Mouse (Mus musculus): ENCODE data around the gene Sun1. TPM values are rescaled to one million over a fixed set of nuclear protein-coding genes. Genes with fewer than 3 reads are reported as not detected.

Gene Sun1
- total RNA-seq, 2 experiments from 2014 or later: 98.7 to 116 TPM

- intact Hi-C loops (cut with DNase I): no loop called here
- no peak for DNase-seq (ENCODE audit: low spot score in 2 of 2)
These were observed 40.8 kb downstream of the Sun1 start for GRCm38 (mm10) chr5:139241022-139241761.

- intact Hi-C loops (cut with DNase I): no loop called here
- DNase-seq (ENCODE audit: low spot score in 2 of 2): no peak
These were observed 42.9 kb downstream of the Sun1 start for GRCm38 (mm10) chr5:139243384-139243783.

DNA sequence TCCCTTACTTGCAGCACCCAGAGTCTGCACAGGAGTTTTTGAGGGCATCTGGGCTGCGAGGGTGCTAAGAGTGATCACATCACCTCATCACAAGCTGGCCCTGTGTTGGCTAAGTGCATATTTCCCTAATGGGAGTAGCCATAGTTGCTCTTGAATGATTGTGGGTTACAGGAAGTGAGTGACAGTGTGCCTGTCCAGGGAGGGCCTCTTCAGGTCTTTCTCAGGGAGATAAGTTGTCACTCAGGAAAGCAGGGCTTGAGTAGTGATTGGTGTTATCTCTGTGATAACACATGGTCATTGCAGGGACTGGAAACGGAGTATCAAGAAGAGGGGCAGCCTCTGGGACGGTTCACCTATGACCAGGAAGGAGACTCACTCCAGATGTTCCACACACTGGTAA is 47.3 kb downstream of the Sun1 start:
- no peak for DNase-seq (ENCODE audit: low spot score in 2 of 2)
- intact Hi-C loops (cut with DNase I): no loop called here

DNA sequence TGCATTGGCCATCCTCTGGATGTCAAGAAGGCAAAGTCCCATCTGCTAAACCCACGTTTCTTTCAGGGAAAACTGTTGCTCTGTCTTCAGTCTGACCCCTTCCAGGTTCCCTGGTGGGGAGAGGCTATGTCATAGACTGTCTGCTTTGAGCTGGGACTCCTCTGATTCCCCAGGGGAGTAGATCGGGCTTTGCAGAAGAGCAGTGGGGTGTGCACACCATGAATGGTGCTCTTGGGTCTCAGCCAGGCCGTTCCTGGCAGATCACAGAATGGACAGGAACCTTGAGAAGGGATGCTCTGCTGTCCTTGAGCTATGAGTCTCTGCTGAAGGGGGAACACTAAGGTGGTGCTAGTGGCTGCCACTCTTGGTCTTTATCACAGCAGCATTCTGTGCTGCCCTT is 48.4 kb downstream of the Sun1 start:
- DNase-seq (ENCODE audit: low spot score in 2 of 2): no peak
- intact Hi-C loops (cut with DNase I): no loop called here

- intact Hi-C loops (cut with DNase I): no loop called here
- DNase-seq (ENCODE audit: low spot score in 2 of 2): no peak
These were observed 50.8 kb downstream of the Sun1 start for GRCm38 (mm10) chr5:139251279-139251678.

- intact Hi-C loops (cut with DNase I): no loop called here
- no peak for DNase-seq (ENCODE audit: low spot score in 2 of 2)
These were observed 51.3 kb downstream of the Sun1 start for GRCm38 (mm10) chr5:139251736-139252080.

DNA sequence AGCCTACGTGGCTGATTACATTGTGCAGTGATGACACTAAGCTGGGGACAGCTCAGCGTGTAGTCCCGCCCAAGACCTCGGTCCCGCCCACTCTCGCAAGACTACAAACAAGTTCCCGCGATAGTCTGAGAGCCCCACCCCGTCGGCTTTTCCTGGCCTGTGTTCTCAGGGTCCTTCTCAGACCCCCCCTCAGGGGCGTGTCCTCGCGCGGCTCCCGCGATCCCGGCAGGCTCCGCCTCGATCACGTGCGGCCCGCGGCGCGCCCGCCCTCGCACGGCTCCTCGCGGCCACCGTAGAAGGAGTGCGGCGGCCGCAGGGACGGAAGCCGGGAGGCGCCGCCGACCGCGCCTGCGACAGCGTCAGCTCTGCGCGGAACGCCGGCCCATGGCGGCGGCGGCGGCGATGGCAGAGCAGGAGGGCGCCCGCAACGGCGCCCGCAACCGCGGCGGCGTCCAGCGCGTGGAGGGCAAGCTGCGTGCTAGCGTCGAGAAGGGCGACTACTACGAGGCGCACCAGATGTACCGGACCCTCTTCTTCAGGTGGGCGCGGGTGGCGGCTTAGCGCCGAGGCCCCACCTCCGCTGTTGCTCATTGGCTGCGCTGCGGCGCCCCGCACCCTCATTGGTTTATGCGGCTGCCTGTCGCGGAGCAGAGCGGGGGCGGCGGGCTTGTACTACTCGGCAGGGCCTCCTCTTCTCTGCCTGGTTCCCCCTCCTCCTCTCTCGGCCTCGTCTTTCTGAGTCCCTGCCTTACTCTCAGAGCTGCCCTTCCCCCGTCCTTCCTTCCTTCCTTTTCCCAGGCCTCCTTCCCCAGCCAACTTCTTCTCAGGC is 51.9 kb downstream of the Sun1 start, which contains the start of gene Get4:
TSS of gene Get4 (plus strand) at position 244 of the 829 bp plus-strand sequence.
- intact Hi-C loops (cut with DNase I): no loop called here
- DNase-seq (ENCODE audit: low spot score in 2 of 2): peak; percentile 98 to 100

- DNase-seq (ENCODE audit: low spot score in 2 of 2): no peak
- intact Hi-C loops (cut with DNase I): no loop called here
These were observed 52.4 kb downstream of the Sun1 start for GRCm38 (mm10) chr5:139252910-139253245.

DNA sequence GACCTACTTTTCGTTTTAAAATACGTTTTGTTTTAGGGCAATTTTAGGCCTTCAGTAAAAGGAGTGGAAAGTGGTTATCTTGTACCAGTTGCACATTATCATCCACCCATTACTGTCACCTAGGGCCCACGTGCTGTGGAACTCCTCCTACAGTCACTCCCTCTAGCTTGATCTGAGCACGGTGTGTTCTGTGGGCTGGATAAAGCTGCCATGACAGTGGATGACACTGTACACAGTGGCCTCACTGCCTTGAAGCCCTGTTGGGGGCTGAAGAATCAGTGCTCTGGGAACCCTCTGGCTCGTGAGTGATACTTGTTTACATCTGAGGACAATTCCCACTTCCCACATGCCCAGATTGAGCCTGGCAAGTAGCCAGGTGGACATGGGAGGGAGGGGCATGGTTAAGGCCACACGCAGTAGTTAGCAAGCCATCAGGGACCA is 52.9 kb downstream of the Sun1 start:
- peak; percentile 31 to 58 for DNase-seq (ENCODE audit: low spot score in 2 of 2)
- intact Hi-C loops (cut with DNase I): no loop called here

DNA sequence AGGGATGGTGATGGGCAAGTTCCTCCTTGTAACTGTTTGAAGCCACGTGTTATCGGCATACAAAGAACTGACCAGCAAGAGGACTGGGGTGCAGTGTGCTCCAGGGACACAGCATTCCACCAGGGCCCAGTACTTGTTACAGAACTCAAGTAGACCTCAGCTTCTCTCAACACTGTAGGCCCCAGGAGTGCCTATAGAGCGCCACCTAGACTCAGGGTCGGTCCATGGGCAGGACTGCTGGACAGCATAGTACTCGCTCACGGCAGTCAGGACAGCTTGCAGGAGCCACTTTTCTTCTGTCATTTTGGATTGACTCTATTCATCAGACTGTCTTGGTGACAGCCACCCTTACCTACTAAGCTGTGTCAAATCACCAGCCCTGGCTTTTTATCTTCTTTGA is 54.5 kb downstream of the Sun1 start:
- intact Hi-C loops (cut with DNase I): no loop called here
- DNase-seq (ENCODE audit: low spot score in 2 of 2): no peak

DNA sequence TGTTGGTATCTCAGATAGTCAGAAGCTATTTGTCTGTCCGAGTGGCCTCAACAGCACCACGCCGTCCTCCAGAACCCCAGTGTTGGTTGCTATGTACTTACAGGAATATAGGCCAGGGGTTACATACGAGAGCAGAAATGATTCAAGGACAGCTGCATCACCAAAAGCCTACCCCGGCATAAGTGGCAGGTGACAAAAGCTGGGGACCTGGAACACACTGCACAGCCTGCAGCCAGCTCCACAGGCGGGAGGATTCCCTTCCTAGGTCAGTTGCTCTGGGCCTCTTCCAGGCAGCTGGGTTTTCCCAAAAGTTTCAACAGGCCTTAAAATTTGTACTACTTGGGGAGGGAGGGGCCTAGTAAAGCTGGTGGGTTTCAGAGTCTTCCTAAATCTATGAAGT is 55.3 kb downstream of the Sun1 start:
- intact Hi-C loops (cut with DNase I): no loop called here
- DNase-seq (ENCODE audit: low spot score in 2 of 2): no peak

DNA sequence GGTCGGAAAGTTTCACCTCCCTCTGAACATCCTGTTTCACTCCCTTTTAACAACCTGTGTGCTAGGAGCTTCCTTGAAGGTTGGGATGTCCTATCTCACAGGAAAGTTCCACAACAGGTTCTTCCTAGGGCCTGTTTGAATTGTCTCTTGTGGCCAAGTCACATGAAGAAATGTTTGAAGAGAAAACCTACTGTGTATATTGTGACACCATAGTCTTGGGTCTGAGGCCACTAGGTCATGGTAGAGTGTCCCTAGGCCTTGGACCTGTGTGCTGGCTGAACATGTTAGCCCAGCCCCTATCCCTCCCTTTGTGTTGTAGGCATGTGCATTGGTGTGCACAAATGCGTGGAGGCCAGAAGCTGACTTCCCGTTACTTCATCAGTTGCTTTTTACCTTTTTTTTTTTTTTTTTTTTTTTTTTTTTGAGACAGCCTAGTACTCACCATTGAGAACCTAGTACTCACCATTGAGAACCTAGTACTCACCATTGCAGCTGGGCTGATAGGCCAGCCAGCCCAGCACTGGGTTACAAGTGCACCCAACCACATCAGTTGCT is 55.9 kb downstream of the Sun1 start:
- DNase-seq (ENCODE audit: low spot score in 2 of 2): no peak
- intact Hi-C loops (cut with DNase I): no loop called here

- DNase-seq (ENCODE audit: low spot score in 2 of 2): no peak
- intact Hi-C loops (cut with DNase I): no loop called here
These were observed 56.8 kb downstream of the Sun1 start for GRCm38 (mm10) chr5:139257265-139257664.

GRCm38 (mm10) chr5:139257818-139258217 is 57.4 kb downstream of the Sun1 start:
- intact Hi-C loops (cut with DNase I): no loop called here

DNA sequence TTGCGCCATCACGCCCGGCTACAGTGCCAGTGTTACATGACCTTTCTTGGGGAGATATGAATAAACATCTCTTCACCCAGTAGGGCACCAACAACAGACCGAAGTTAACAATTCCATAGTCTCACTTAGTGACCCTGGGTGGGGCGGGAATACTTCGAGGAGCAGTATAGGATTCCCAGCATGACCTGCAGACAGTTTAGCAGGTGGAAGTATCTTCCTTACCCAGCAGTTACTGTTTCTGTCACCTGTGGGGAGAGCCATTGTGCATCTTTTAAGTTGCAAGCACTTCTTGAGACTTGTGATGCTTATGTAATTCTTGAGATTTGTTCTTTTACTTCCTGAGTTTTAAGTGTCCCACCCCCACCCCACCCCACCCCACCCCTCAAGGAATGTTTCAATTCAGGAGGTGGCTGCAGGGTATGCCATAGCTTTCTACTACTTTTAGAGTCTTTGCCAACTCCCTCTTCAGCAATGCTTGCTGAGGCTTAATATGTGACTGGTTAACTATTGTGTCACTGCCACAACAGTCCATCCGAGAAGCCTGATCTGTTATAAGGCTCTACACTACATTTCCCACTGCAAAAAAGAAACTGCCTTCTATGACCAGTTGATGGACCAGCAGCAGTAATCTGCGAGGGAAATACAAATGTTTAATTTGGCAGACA is 58.1 kb downstream of the Sun1 start:
- no peak for DNase-seq (ENCODE audit: low spot score in 2 of 2)
- intact Hi-C loops (cut with DNase I): no loop called here

More at GRCm38 (mm10) chr5:139257818-139258217, 57.4 kb downstream of the Sun1 start:
- no peak for DNase-seq (ENCODE audit: low spot score in 2 of 2)

DNA sequence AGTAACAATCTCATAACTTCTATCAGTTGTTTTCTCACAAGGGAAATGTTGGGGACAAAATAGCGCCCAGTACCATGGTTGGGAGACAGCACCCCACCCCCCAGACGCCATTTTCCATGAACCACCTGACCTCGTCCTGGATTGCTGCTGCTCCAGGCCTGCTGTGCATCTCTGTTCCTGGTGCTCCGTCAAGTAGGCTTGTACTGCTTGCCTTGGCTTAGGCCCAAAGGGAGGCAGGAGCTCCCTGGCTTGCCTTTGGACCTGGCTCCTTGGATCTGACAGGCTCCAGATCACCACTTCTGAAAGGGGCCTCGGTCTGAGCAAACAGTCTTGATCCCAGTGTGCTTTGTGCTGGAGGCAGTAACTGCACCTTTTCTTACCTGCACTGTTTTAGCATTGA is 59.4 kb downstream of the Sun1 start:
- intact Hi-C loops (cut with DNase I): no loop called here
- no peak for DNase-seq (ENCODE audit: low spot score in 2 of 2)

DNA sequence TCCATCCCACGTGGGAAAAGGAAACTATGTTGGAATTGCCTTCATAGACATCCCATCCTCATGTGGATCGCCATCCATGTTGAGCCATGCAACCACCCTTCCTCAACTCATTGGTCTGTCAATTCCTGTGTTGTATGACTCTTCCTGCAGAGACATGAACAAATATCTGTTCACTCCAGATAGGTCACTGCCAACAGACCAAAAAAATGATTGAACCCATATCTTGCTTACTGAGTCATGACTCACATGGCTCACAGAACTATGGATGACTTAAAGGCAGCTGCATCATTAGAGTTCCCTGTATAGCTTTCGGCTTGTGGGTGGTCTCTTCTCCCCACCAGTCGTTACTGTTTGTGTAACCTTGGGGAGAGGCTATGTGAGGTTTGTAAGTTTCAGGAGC is 61.0 kb downstream of the Sun1 start:
- DNase-seq (ENCODE audit: low spot score in 2 of 2): no peak
- intact Hi-C loops (cut with DNase I): no loop called here

DNA sequence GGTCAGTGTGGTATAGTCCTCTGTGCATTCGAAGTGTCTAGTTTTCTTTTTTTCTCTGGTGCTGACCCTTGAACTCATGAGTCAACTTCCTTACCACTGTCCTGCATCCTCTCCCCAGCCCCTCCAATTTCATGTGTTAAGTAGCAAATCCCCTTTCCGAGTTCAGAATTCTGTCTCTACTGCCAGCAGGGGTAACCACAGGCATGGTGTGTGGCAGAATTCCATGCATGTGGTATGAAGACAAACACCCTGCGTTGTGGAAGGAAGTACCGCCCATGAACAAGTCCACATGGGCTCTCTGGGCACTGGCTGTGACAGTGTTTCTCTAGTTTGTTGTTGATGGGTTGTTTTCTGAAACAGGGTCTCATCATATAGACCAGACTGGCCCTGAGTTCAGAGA is 67.2 kb downstream of the Sun1 start:
- intact Hi-C loops (cut with DNase I): no loop called here

GRCm38 (mm10) chr5:139270806-139271521 is 70.5 kb downstream of the Sun1 start:
- intact Hi-C loops (cut with DNase I): no loop called here
- DNase-seq (ENCODE audit: low spot score in 2 of 2): no peak

More for the DNA sequence above, 67.2 kb downstream of the Sun1 start:
- DNase-seq (ENCODE audit: low spot score in 2 of 2): no peak
